Mouse (Mus musculus) erythroid progenitor cell, adult 5-6 weeks (primary cell): Measurements from ENCODE around the gene Noxo1. TPM values are rescaled to one million over a fixed set of nuclear protein-coding genes. Genes with fewer than 3 reads are reported as not detected.
"Not testable (repeated sequence)": the region's sequence is repeated elsewhere in the genome, so short reads cannot be mapped to it uniquely, and the experiment has no call there.

Experiments
- ATAC-seq: replicated peaks from 2 replicates; pipeline ENCODE4 v1.8.0; 2016; ENCODE audit warnings: moderate number of reproducible peaks, mild to moderate bottlenecking, moderate TSS enrichment, inconsistent platforms; ENCODE audit not compliant: poor library complexity, low FRiP score, severe bottlenecking
- total RNA-seq, 2 experiments: library from RNA; stranded (forward) in 1 of 2; stranded (reverse) in 1 of 2; fragments of 150-400 nt in 1 of 2; fragments of 186-747, 209-891 nt in 1 of 2; gene quantifications; 2 replicates each; pipeline versions ENCODE4 v1.2.3 to v1.2.4; 2015 to 2017; ENCODE audit warnings: low replicate concordance in 2 of 2

The Noxo1 gene
- total RNA-seq, 2 experiments from 2014 or later = not detected

GRCm38 (mm10) chr17:24716166-24716682 is 20.2 kb downstream of the Noxo1 start:
- no peak for ATAC-seq

- ATAC-seq = no peak
Measured at GRCm38 (mm10) chr17:24717943-24718342, 21.9 kb downstream of the Noxo1 start, which contains the start of the genes Rnf151 and Rps2. Gene Rnf151 (minus strand): TSS chr17:24718063. Gene Rps2 (plus strand): TSS chr17:24718116.

- ATAC-seq = not testable (repeated sequence)
Measured at GRCm38 (mm10) chr17:24718938-24719337, 22.9 kb downstream of the Noxo1 start.

- ATAC-seq = peak; percentile 92
Measured at GRCm38 (mm10) chr17:24719494-24720222, 23.6 kb downstream of the Noxo1 start.

- not testable (repeated sequence) for ATAC-seq
Measured at GRCm38 (mm10) chr17:24720616-24721015, 24.6 kb downstream of the Noxo1 start.

GRCm38 (mm10) chr17:24721383-24721955 is 25.4 kb downstream of the Noxo1 start:
- ATAC-seq = not testable (repeated sequence)

GRCm38 (mm10) chr17:24722220-24722924 is 26.3 kb downstream of the Noxo1 start:
- no peak for ATAC-seq

GRCm38 (mm10) chr17:24723122-24723880 is 27.3 kb downstream of the Noxo1 start:
- ATAC-seq = no peak

GRCm38 (mm10) chr17:24723881-24724180 is 27.8 kb downstream of the Noxo1 start:
- peak; percentile 48 for ATAC-seq

- ATAC-seq = peak; percentile 83
Measured at GRCm38 (mm10) chr17:24724184-24724583, 28.1 kb downstream of the Noxo1 start, which contains the start of gene Ndufb10. Gene Ndufb10 (minus strand): TSS chr17:24724478.

- no peak for ATAC-seq
Measured at GRCm38 (mm10) chr17:24725637-24726390, 29.8 kb downstream of the Noxo1 start.

GRCm38 (mm10) chr17:24727618-24728017 is 31.6 kb downstream of the Noxo1 start, which contains the start of gene Rpl3l:
Gene Rpl3l (plus strand): TSS chr17:24727820.
- ATAC-seq = no peak

GRCm38 (mm10) chr17:24728184-24728583 is 32.1 kb downstream of the Noxo1 start:
- ATAC-seq = no peak

- ATAC-seq = no peak
Measured at GRCm38 (mm10) chr17:24729067-24729466, 33.0 kb downstream of the Noxo1 start.

- ATAC-seq = no peak
Measured at GRCm38 (mm10) chr17:24730787-24731186, 34.8 kb downstream of the Noxo1 start.

GRCm38 (mm10) chr17:24732233-24732935 is 36.4 kb downstream of the Noxo1 start:
- ATAC-seq = no peak

- ATAC-seq = no peak
Measured at GRCm38 (mm10) chr17:24733434-24734050, 37.5 kb downstream of the Noxo1 start.

- no peak for ATAC-seq
Measured at GRCm38 (mm10) chr17:24734513-24734912, 38.5 kb downstream of the Noxo1 start.
